Mouse (Mus musculus) mammary gland, adult 2 months (tissue): Measurements from ENCODE around the gene Ctxn2. TPM values are rescaled to one million over a fixed set of nuclear protein-coding genes. Genes with fewer than 3 reads are reported as not detected.

Experiments
- polyA plus RNA-seq: library from polyadenylated mRNA; depleted of rRNA; stranded (reverse); fragments of >200 nt; gene quantifications from 2 replicates; pipeline ENCODE4 v1.2.3, GENCODE M21; 2012; ENCODE audit warnings: low replicate concordance; rRNA removed

Ctxn2 gene
- not detected in 2 replicates for polyA plus RNA-seq

DNA sequence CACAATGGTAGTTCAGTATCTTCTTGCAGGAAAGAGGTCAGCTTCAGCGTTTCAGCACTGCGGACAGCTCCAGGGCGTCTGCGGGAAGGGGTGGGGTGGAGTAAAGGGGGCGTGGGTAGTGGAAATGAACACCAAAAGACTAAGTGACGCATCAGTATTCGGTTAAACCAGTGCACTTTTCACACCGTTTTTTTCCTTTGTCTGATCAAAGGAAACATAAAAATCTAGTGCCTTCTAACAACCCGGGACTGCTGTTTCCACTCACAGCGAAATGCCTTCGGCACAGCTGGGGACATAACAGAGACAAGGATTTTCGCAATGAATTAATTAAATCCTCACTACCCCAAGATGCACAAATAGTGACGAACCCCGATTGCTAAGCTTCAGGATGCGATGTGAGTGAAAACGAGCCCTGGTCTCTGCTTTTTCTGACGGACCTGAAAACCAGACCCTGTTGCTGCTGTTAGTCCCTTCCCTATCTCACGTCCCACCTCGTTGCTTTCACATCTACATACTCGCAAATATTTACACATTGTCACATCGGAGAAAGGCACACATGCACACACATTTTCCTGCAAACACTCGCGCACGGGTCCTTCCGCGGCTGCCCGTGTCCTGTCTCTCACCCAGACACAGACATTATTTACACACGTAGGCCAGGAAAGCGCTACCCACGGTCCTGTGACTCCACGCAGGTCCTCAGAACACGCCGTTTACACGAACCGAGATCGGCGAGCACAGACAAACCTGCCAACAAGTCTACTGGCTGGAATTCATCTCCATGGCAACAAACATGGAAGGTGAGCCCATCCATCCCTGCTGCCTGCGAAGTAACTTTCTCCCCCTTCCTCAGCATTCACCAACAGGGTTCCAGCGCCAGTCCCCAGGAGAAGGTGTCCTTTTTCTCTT is at the start of gene Ctxn2:
Gene Ctxn2 (plus strand): TSS at position 790 of the 909 bp plus-strand sequence.

GRCm38 (mm10) chr2:125123477-125123852 is 13.0 kb upstream of the Ctxn2 start, which contains the start of gene Myef2:
Myef2 (minus strand) TSS chr2:125123661.

GRCm38 (mm10) chr2:125152388-125152787 is 15.9 kb downstream of the Ctxn2 start, which contains the start of gene Slc12a1:
Slc12a1 (plus strand) TSS chr2:125152505.

Other genes with a start within 250 kb of the Ctxn2 start
- gene Slc24a5, start 68.6 kb upstream of the Ctxn2 start, polyA plus RNA-seq, result not detected in 2 replicates
- 2.9 and 5.4 TPM in 2 replicates for gene Myef2, start 13.0 kb upstream of the Ctxn2 start, polyA plus RNA-seq
- gene Slc12a1, start 15.8 kb downstream of the Ctxn2 start, polyA plus RNA-seq, result not detected in 2 replicates
- 13.9 and 34.1 TPM in 2 replicates for gene Dut, start 110.5 kb downstream of the Ctxn2 start, polyA plus RNA-seq